Mouse (Mus musculus): ENCODE measurements at regions not wholly inside any gene's neighbourhood (a gene's known extent, or its start where the extent isn't known, plus 50 kb on each side); places are given as distances from the start of the nearest gene placed in this dataset.

DNA sequence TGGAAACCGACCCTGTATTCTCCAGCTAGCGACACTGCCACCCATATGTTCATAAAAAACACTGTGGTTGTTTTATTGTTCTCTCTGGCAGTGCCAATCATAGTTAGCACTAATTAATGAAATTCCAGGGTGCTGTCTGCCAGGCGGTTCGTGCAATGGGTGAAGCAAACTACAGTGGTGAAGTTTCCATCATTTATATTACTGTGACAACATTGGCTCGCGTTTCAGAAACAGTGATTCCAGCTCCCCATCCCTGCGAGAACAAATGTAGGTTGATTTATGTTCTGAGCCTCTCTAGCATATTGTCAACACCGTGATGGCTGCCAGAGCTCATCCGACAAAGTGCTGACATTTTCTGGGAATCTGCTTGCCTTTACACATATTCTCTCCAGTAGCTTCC, 480.7 kb upstream of the Igfbp7 start:
- H3K9me3 ChIP-seq (replicated peaks; ENCODE audit: low read length), result no peaks in the 10 kb centered on the region
- TF ChIP-seq RCOR1 (conservative IDR thresholded peaks at IDR 0.05; ENCODE audit: low read depth, low read length) (no peak), GABPA (IDR thresholded peaks at IDR 0.05; ENCODE audit: insufficient replicate concordance, low read depth, low read length) (no peak), BHLHE40 (IDR thresholded peaks at IDR 0.05; ENCODE audit: low read depth, low read length) (no peak), SIN3A (IDR thresholded peaks at IDR 0.05; ENCODE audit: low read length) (no peak), MEF2A (IDR thresholded peaks at IDR 0.05; ENCODE audit: borderline replicate concordance, low read depth, low read length) (no peak), ZC3H11A (IDR thresholded peaks at IDR 0.05; ENCODE audit: low read depth, low read length) (no peak)
- DNase-seq (ENCODE audit: extremely low read depth), result no peak
- no peak overlapping the region for H3K27ac ChIP-seq (ENCODE audit: insufficient read depth, low read depth)
- dilution Hi-C loops (cut with MboI; ENCODE audit: extremely low pct_ligation_motif_present, extremely low pct_unique_long_range_greater_than_20kb, low sequenced_read_pairs) (no loop called here), in situ Hi-C loops (cut with MboI; ENCODE audit: low pct_ligation_motif_present, low pct_unique_long_range_greater_than_20kb, low sequenced_read_pairs) (no loop called here)
- H3K4me1 ChIP-seq (ENCODE audit: control insufficient read depth in 1 of 2, insufficient read depth in 2 of 2), result no peaks in the 10 kb centered on the region
- no peak overlapping the region for H3K9ac ChIP-seq (ENCODE audit: insufficient read depth, low read depth)
- H3K4me2 ChIP-seq (ENCODE audit: insufficient read depth, low read depth, poor library complexity, severe bottlenecking), result no peak overlapping the region
- no peak overlapping the region for H3K4me3 ChIP-seq (replicated peaks in 1 of 3; ENCODE audit: low read depth in 2 of 3, low read length in 2 of 3, poor library complexity in 1 of 3)
- no peaks in the 10 kb centered on the region for H3K27me3 ChIP-seq (replicated peaks)
- H3K79me2 ChIP-seq (replicated peaks; ENCODE audit: control insufficient read depth, extremely low read depth, insufficient read depth, poor library complexity, severe bottlenecking), result no peaks in the 10 kb centered on the region
- H3K36me3 ChIP-seq (replicated peaks in 1 of 2; ENCODE audit: control insufficient read depth in 1 of 2, insufficient read depth in 1 of 2, low read length in 1 of 2), result no peaks in the 10 kb centered on the region

DNA sequence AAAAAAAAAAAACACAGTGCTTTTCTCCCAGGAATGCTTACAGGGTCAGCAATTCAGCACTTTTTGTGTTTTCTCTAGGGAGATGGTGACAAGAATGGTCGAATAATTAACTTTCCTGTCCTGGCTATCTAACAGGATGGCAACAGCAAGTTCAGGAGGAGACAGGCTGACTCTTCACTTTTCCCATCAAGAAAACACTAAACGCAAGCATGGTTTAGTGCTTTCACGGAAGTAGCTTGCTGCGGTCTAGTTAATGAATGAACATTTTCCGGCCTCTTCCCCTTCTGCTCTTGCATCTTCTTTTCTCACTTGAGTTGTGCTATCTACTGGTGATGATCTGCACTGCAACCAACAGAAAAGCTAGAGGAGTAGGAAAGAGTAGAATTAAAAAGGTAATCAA, 463.6 kb upstream of the Igfbp7 start:
- in situ Hi-C loops (cut with MboI; ENCODE audit: low pct_ligation_motif_present, low pct_unique_long_range_greater_than_20kb, low sequenced_read_pairs) (no loop called here), dilution Hi-C loops (cut with MboI; ENCODE audit: extremely low pct_ligation_motif_present, extremely low pct_unique_long_range_greater_than_20kb, low sequenced_read_pairs) (no loop called here)

DNA sequence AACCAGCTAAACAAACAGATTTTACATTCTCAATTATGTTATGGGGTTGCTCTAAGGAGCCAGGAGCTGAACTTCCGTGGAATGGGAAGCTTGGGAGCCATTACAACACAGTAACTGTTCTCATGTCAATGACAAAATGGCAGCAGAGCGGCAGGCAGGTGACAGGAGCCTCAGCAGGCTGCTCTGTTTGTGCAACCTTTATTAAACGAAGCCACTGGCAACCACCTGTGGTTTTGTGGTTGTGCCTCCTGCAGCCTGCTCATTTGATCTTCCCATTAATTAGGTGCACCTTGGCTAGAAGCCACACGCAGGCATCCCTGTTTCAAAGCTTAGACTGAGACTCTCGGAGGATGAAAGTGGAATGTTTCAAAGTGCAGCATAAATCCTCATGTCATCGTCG, 457.5 kb upstream of the Igfbp7 start:
- Histone ChIP-seq H3K4me1 (ENCODE audit: control insufficient read depth in 1 of 2, insufficient read depth in 2 of 2) (no peaks in the 10 kb centered on the region), H3K27ac (ENCODE audit: insufficient read depth, low read depth) (no peak overlapping the region), H3K27me3 (replicated peaks) (no peaks in the 10 kb centered on the region), H3K79me2 (replicated peaks; ENCODE audit: control insufficient read depth, extremely low read depth, insufficient read depth, poor library complexity, severe bottlenecking) (no peaks in the 10 kb centered on the region), H3K36me3 (replicated peaks in 1 of 2; ENCODE audit: control insufficient read depth in 1 of 2, insufficient read depth in 1 of 2, low read length in 1 of 2) (no peaks in the 10 kb centered on the region), H3K9ac (ENCODE audit: insufficient read depth, low read depth) (no peak overlapping the region), H3K4me3 (replicated peaks in 1 of 3; ENCODE audit: low read depth in 2 of 3, low read length in 2 of 3, poor library complexity in 1 of 3) (no peak overlapping the region), H3K9me3 (replicated peaks; ENCODE audit: low read length) (no peaks in the 10 kb centered on the region), H3K4me2 (ENCODE audit: insufficient read depth, low read depth, poor library complexity, severe bottlenecking) (no peak overlapping the region)
- dilution Hi-C loops (cut with MboI; ENCODE audit: extremely low pct_ligation_motif_present, extremely low pct_unique_long_range_greater_than_20kb, low sequenced_read_pairs), result no loop called here
- TF ChIP-seq GABPA (IDR thresholded peaks at IDR 0.05; ENCODE audit: insufficient replicate concordance, low read depth, low read length), result no peak
- TF ChIP-seq SMC3 (IDR thresholded peaks at IDR 0.05; ENCODE audit: low read depth, low read length), result no peak
- TF ChIP-seq RCOR1 (conservative IDR thresholded peaks at IDR 0.05; ENCODE audit: low read depth, low read length), result no peak
- TF ChIP-seq ZC3H11A (IDR thresholded peaks at IDR 0.05; ENCODE audit: low read depth, low read length), result no peak
- TF ChIP-seq MAZ (IDR thresholded peaks at IDR 0.05; ENCODE audit: low read depth, low read length), result no peak
- TF ChIP-seq MEF2A (IDR thresholded peaks at IDR 0.05; ENCODE audit: borderline replicate concordance, low read depth, low read length), result no peak
- no peak for TF ChIP-seq ZMIZ1 (IDR thresholded peaks at IDR 0.05; ENCODE audit: low read depth, low read length)
- no peak for TF ChIP-seq TBP (conservative IDR thresholded peaks at IDR 0.05; ENCODE audit: low read depth, low read length)
- DNase-seq (ENCODE audit: extremely low read depth), result no peak
- in situ Hi-C loops (cut with MboI; ENCODE audit: low pct_ligation_motif_present, low pct_unique_long_range_greater_than_20kb, low sequenced_read_pairs), result no loop called here

More for the DNA sequence above, 463.6 kb upstream of the Igfbp7 start:
- Histone ChIP-seq H3K36me3 (replicated peaks in 1 of 2; ENCODE audit: control insufficient read depth in 1 of 2, insufficient read depth in 1 of 2, low read length in 1 of 2) (no peaks in the 10 kb centered on the region), H3K27ac (ENCODE audit: insufficient read depth, low read depth) (no peak overlapping the region), H3K4me1 (ENCODE audit: control insufficient read depth in 1 of 2, insufficient read depth in 2 of 2) (no peaks in the 10 kb centered on the region), H3K79me2 (replicated peaks; ENCODE audit: control insufficient read depth, extremely low read depth, insufficient read depth, poor library complexity, severe bottlenecking) (no peaks in the 10 kb centered on the region), H3K4me3 (replicated peaks in 1 of 3; ENCODE audit: low read depth in 2 of 3, low read length in 2 of 3, poor library complexity in 1 of 3) (no peak overlapping the region), H3K27me3 (replicated peaks) (no peaks in the 10 kb centered on the region), H3K9me3 (replicated peaks; ENCODE audit: low read length) (no peaks in the 10 kb centered on the region), H3K4me2 (ENCODE audit: insufficient read depth, low read depth, poor library complexity, severe bottlenecking) (no peak overlapping the region), H3K9ac (ENCODE audit: insufficient read depth, low read depth) (no peak overlapping the region)
- TF ChIP-seq CTCF (conservative IDR thresholded peaks at IDR 0.05 in 1 of 2, IDR thresholded peaks at IDR 0.05 in 1 of 2; ENCODE audit: low read depth in 2 of 2, low read length in 2 of 2) (peak in 1 of 2 experiments; percentile 39; a peak in 2 of 4 replicates), ELF1 (IDR thresholded peaks at IDR 0.05; ENCODE audit: low read depth, low read length) (0 out of 2 replicates have a peak, but pooled peaks have one; percentile 32), RCOR1 (conservative IDR thresholded peaks at IDR 0.05; ENCODE audit: low read depth, low read length) (no peak), SMC3 (IDR thresholded peaks at IDR 0.05; ENCODE audit: low read depth, low read length) (peak; percentile 40), RAD21 (IDR thresholded peaks at IDR 0.05; ENCODE audit: low read depth, low read length) (peak; percentile 17), ZNF384 (IDR thresholded peaks at IDR 0.05; ENCODE audit: low read depth, low read length) (peak; percentile 22; the same call in 1 of the 2 replicates)
- peak; percentile 24 for DNase-seq (ENCODE audit: extremely low read depth)
